Mouse (Mus musculus) gonadal fat pad, adult 2 months (tissue): ENCODE data around the gene Stx1a. TPM values are rescaled to one million over a fixed set of nuclear protein-coding genes. Genes with fewer than 3 reads are reported as not detected.
"Not testable (repeated sequence)": the region's sequence is repeated elsewhere in the genome, so short reads cannot be mapped to it uniquely, and the experiment has no call there.

Source experiments
- DNase-seq: peaks from one replicate; pipeline ENCODE4 v3.0.0-alpha.2; 2012; ENCODE audit warnings: low read depth
- polyA plus RNA-seq: library from polyadenylated mRNA; depleted of rRNA; stranded (reverse); fragments of >200 nt; gene quantifications from 2 replicates; pipeline ENCODE4 v1.2.3, GENCODE M21; 2012

Gene Stx1a
- polyA plus RNA-seq, 1 experiment: 8.7 TPM

- DNase-seq: no peak
Observed at GRCm38 (mm10) chr5:135040777-135041176, 17.5 kb downstream of the Stx1a start.

DNA sequence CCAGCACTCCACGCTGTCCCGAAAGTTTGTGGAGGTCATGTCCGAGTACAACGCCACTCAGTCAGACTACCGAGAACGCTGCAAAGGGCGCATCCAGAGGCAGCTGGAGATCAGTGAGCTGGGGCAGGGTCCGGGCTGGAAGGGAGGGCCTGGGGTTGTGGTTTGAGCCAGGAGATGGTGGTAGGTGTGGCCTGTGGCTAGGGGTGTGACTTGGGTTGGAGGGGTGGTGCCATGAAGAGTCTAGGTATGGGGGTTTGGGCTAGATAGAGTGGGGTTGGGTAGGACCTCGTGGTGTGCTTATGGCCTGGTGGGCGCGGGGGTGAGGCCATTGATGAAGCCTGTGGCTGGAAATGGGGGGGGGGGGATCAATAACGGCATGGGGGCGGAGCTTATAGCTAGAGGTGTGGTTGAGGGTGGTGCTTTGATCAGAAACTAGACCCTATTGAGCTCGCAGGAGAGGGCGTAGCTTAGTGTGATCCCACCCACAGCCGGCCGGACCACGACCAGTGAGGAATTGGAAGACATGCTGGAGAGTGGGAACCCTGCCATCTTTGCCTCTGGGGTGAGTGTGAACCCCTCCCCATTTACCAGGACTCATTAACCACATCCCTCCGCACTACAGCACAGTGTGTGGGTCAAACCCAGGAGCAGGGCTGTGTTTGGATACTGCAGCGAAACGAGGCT, 19.0 kb downstream of the Stx1a start:
- DNase-seq: no peak

- DNase-seq: no peak
Observed at GRCm38 (mm10) chr5:135044575-135044974, 21.3 kb downstream of the Stx1a start.

DNA sequence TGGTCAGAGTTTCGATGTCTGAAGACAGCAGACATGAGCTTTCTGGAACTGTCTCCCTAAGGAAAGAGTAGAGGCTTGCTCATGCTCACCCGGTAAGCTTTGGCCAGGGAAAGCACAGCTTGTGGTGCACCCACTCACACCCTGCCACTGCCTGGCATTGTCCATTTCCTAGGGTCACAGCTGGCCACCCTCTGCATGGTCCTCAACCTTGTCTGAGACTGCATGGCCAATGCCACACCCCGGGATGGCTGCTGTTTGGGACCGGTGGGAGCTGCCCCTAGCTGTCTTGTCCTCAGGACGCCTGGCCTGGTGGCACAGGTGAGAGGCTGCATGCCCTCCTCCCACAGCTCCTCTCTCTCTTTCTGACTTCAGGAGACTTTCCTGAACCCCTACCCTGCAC, 25.3 kb downstream of the Stx1a start:
- no peak for DNase-seq

DNA sequence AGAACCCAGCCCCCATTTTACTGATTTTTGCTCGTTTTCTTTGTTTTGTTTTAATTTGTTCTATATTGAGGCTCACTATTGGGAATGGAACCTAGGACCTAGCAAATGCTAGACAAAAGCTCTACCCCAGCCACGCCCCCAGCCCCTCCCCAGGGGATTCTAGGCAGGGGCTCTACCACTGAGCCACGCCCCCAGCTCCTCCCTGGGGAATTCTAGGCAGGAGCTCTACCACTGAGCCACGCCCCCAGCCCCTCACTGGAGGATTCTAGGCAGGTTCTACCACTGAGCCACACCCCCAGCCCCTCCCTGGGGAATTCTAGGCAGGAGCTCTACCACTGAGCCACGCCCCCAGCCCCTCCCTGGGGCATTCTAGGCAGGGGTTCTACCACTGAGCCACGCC, 26.0 kb downstream of the Stx1a start:
- not testable (repeated sequence) for DNase-seq

DNA sequence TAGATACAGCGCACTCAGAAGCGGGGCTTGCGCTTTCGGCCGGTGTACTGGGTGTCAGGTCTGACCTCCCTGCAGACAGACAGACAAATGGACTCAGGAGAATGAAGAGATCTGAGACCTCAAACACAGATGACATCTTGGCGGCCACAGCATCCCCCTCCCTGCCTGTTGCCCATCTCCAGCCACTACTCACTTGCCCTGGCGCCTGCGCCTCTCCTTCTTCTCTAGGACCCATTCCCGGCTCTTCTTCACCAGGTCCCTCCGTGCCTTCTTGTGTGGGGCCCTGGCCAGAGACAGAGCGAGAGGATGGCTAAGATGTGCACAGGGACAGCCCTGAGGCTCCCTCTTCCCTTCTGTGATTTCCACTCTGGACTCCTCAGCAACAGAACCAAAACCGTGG, 30.1 kb downstream of the Stx1a start:
- DNase-seq: no peak

- peak; percentile 52 for DNase-seq
Observed at GRCm38 (mm10) chr5:135063629-135064381, 40.5 kb downstream of the Stx1a start, which contains the start of gene Dnajc30. Gene Dnajc30 (plus strand): TSS chr5:135064202.

DNA sequence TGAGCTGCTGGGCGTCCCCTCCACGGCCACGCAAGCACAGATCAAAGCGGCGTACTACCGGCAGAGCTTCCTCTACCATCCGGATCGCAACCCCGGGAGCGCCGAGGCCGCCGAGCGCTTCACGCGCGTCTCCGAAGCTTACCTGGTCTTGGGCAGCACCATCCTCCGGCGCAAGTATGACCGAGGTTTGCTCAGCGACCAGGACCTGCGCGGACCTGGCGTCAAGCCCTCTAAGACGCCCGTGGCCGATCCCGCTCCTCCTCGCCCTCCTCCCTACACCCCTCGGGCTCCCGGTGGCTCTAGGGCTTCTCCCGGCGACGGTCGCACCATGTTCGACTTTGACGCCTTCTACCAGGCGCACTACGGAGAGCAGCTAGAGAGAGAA, 41.1 kb downstream of the Stx1a start:
- no peak for DNase-seq

DNA sequence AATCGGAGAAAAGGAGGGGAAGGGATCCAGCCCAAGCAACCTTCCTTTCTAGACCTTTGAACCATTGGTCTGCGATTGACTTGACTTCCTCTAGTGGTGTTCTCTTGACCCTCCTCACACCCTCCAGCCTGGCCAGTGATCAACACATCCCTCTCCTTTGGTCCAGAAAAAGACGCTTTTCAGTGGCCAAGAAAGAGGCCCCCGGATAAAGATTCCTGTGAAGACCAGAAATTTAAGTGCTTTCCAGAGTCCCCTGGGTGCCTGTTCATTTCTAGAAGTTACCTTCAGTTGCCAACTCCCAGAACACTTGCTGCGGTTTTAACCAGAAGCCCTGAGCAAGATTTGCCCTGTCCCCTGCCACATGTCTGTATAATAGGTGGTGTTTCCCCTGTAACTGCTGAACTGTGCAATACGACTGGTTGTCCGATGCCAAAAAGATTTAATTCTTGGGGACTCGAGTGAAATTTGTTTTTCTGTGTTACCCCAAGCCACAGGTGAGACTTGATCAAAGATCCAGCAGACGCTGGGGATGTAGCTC, 41.7 kb downstream of the Stx1a start, which contains the start of gene Bud23:
Gene Bud23, minus strand, starts transcription at position 51 of the 538 bp plus-strand sequence.
- not testable (repeated sequence) for DNase-seq

DNA sequence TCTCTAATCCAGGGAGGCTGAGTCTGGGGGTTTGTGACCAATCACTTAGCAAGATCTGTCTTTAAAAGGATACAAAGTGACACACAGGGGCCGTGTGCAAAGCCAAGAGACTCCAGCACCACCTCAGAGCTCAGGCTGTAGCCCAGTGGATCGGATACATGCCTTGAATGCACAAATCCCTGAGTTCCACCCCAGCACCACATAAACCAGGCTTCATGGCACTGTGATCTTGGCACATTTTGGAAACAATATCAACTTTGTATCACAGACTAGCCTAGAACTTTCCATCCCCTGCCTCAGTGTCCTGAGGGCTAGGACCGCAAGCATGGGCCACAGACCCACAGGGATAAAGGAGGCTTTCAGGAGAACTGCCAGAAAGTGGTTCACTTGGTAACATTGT, 42.7 kb downstream of the Stx1a start:
- no peak for DNase-seq

DNA sequence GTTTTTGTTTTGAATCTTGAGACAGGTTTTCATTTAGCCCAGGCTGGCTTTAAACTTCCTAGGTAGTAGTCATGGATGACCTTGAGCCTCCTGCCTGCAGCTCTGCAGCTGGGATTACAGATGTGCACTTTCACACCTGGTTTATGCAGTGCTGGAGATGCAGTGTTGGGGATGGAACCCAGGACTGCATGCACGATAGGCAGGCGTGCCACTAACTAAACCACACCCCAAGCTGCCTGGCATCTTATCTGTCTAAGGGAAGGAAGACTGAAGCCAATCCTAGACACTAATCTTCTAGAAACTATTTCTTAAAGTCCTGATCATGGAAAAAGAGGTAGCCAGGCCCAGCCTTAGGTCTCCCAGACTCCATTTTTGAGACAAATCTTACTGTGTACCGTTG, 47.2 kb downstream of the Stx1a start:
- DNase-seq: no peak

- DNase-seq: no peak
Observed at GRCm38 (mm10) chr5:135072061-135072460, 48.8 kb downstream of the Stx1a start.

- no peak for DNase-seq
Observed at GRCm38 (mm10) chr5:135072720-135073119, 49.4 kb downstream of the Stx1a start.

DNA sequence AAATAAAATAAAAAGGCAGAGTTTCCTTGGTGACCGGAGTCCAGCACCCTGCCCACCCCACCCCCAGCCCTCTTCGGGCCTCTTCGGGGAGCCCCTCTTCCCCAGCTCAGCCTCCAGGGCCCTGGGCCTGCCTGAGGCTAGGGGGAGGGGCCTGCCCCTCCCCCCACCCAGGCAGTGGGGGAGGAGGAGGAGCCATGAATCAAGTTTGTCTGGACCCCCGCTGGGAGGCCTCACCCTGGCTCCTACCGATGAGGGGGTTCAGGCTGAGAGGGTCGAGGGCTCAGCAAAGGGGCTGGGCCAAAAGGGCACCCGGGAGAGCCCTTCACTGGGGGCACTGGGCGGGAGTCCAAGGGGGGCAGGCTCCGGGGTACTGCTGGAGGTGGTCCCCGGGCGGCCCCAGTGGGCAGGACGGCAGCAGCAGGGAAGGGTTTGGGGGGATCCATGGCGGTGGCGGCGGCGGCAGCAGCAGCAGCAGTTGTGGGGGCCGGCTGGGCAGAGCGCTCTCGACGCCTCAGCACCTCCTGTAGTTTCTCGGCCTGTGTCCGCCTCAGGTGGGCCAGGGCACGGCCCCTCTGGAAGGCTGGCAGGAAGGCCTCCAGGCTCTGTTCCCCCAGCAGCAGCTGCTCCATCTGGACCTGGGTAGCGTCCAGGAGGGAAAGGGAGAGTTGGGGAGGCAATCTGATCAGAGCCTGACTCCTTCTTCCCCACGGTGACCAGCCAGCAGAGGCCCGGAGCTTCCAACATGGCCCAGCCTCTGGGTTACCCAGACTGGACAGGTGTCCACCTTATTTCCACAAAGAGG, 50.3 kb downstream of the Stx1a start:
- DNase-seq: no peak

DNA sequence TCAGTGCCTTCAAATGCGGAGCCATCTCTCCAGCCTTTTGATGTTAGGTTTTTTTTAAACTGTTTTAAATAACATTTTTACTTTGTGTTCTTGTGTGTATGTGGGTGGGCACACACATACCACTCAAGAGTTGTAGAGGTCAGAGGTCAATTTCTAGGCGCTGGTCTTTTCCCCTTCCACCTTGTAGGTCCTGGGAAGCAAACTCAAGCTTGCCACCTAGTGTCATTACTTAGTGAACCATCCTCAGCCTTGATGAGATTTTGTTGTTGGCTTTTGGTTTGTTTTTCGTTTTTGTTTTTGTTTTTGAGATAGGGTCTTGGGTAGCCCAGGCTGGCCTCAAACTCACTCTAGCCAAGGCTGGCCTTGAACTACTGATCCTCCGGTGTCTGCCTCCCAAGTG, 52.4 kb downstream of the Stx1a start:
- DNase-seq: no peak

DNA sequence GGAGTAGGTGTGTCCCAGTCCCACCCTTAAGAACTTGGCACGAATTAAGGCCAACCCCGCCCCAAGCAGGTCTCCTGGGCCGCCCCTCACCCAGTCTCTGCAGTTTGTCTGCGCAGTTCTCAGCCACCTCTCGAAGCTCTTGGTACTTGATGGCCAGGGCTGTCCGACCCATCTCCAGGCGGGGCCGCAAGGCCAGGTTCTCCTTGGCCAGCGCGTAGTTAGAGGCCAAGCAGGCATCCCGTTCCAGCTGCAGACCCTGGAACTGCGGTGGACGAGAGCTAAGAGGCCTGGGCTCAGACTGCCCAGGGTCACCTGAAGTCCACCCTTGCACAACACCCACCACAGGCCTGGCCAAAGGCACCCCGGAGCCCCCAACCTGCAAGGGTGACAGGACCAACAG, 53.1 kb downstream of the Stx1a start:
- DNase-seq: no peak

DNA sequence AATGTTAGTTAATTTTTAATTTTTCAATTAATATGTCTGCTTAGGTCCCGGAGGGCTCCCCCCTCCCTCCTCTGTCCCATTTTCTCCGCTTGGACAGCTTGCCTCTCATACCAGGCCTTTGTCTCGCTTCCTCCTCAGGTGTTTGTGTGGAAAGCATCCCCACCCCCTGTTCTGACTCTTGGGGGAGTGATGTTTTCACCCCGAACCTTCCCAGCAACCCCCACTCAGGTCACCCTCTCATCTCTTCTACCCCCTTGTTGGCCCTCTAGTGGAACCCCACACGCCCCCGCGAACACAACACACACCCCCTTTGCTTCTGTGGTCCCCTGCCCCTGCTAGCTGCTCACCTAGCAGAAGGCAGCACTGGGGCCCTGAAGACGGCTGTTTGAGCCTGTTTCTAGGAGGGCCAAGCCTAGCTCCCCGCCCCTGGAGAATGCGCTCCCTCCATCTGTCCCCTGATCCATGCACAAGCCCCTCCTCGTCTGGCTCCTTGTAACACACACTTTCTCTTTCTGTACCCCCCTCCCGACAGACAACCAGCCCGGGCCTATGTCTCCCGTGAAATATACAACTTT, 53.7 kb downstream of the Stx1a start:
- no peak for DNase-seq

DNA sequence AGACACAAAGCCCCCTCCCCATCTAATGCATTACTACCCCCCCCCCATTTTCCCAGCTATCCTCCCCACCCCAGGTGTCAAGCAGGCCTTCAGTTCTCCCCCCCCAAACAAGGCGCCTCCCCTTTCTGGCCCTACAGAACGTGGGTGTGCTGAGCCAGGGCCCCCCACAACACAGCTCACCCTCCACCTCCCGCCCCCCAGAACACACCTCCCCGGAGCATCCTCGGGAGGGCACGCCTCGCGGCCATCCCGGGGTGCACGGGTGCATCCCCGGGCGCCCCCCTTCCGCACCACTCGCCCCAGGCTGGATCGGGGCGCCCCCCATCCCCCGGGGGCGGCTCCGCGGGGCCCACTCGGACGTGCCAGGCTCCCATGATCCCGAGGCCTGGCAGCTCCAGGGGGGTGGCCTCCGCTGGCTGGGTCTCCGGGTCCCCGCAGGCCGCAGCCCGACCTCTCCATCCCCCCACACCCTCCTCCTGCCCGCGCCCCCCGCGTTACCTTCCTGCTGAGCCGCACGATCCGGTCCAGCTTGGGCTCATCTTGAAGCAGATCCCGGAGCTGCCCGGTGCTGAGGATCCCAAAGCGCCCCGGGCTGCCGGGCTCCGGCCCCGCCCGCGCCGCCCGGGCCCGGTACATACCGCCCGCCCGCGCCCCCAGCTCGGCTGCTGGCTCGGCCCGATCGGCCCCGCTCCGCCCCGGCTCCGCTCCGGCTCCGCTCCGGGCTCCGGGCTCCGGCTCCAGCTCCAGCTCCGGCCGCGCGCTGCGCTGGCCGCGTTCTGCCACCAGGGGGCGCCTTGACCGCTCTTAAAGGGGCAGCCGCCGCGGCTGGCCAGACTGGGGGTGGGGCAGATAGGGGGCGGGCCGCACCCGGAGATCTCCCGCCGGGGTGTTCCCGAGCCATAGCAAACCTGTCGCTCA, 54.5 kb downstream of the Stx1a start, which contains the start of gene Vps37d:
Gene Vps37d, minus strand, starts transcription at position 703 of the 918 bp plus-strand sequence.
- no peak for DNase-seq

DNA sequence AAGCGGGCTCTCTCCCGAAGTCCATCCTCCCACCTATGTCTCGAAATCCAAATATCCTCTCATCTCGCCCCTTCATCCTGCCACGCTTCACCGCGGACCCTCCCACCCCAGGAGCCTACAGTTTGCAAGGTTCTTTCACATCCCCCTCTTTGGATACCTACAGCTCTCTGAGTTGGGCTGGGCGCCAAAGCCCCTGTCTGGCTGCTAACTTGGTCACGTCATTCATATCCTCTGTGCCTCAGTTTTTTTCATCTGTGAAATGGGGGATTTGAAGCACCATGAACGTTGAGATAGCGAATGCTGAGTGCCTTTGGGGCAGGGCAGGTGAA, 55.2 kb downstream of the Stx1a start:
- no peak for DNase-seq

DNA sequence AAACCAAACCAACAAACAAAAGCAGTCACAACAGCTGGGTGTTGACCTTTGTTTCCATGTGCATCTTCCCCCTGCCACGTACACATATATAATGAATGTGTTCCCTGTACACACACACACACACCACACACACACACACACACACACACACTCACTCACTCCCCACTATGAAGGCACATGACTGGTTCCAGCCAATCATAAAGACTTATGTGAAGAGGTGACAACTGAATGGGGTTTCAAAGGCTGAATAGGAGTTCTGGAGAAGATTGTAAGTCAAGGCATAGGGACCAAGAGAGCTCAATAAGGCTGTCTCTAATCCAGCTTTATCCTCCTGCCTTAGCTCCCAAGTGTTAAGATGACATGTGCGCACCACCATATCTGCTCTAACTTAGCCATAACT, 56.3 kb downstream of the Stx1a start:
- DNase-seq: no peak

DNA sequence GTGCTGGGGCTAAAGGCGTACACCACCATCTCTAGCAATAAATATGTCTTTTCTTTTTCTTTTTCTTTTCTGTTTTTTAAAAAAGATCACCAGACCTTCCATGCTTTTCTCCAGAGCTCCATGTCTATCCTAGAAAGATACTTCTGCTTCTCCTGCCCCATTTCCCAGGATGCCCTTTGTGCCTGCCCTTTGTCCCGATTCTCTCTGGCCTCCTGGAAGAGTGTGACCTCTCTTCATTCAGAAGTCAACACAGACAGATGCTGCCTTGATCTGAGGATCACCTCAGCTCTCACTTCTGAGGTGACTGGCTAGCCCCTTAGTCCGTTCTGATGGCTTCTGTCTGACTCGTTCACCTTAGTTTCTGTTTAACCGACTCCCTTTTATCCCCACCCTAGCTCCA, 57.3 kb downstream of the Stx1a start:
- no peak for DNase-seq
